Mouse (Mus musculus) cerebellum, adult 2 months (tissue): Measurements from ENCODE around the gene Nom1.

Experiments used
- CTCF ChIP-seq: fragments of 200-500 bp; IDR thresholded peaks from 2 replicates; pipeline ENCODE4 v1.5.1; 2011; ENCODE audit warnings: low read depth, mild to moderate bottlenecking, control low read depth, low read length, moderate library complexity, borderline replicate concordance; ENCODE audit not compliant: insufficient read depth
- POLR2A ChIP-seq: fragments of 200-500 bp; IDR thresholded peaks from 2 replicates; pipeline ENCODE4 v1.6.1; 2011; ENCODE audit warnings: low read length, control low read depth, borderline replicate concordance; ENCODE audit not compliant: insufficient read depth

DNA sequence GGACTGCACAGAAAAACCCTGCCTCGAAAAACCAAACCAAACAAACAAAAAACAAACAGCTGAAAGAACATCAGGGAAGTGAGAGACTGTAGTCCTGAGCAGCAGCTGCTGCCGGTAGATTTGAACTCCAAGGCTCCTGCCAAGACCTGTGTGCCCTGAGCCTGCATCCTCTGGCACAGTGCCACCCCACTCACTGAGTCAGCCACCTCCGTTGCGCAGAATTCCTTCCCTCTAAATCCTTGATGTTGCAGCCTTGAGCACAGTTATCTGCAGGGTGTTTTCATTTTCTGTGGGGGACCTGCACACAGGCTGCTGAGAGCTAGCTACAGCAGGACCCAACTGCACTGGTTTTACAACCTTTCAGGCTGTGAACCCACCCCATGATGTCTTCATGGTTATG lies 36.0 kb upstream of the Nom1 start:
- TF ChIP-seq CTCF (no peak), POLR2A (no peak)
